Comparison of ENCODE assay signal across 8 mouse cellular contexts in genomic region chr2:156904976-156905717, GRCm38 (mm10). TPM values are rescaled to one million over a fixed set of nuclear protein-coding genes. Genes with fewer than 3 reads are reported as not detected.
DNase-seq lines count a peak whose midpoint lies in the region; ATAC-seq and TF ChIP-seq lines count a peak whose summit lies in the region.

No protein-coding gene starts in this region.

- H3K9me3 ChIP-seq in E14TG2a.4 (ENCODE audit: low read length) = peaks cover 17% of the 10 kb centered on the region; the same call in 1 of the 2 replicates

- H3K27me3 ChIP-seq in E14TG2a.4 (ENCODE audit: insufficient read depth, low read length) = no peaks in the 10 kb centered on the region

- H3K4me3 ChIP-seq in E14TG2a.4 (replicated peaks; ENCODE audit: low read length) = no peak overlapping the region

- no peaks in the 10 kb centered on the region for H3K36me3 ChIP-seq in E14TG2a.4 (ENCODE audit: insufficient read depth, low read length)

- TF ChIP-seq CTCF in E14TG2a.4 (conservative IDR thresholded peaks at IDR 0.05; ENCODE audit: low read length) = peak; percentile 48

- no peak for ATAC-seq in cerebellum, adult (ENCODE audit: insufficient number of reproducible peaks, low FRiP score, low TSS enrichment)

- H3K4me1 ChIP-seq in E14TG2a.4 (replicated peaks; ENCODE audit: low read depth, low read length) = no peaks in the 10 kb centered on the region

- peak; percentile 70 for DNase-seq in cerebellum, adult 11 months
- DNase-seq in cerebellum, adult 9-10 months = peak; percentile 89
- peak; percentile 67 for DNase-seq in gastrocnemius, postnatal 10 days
- DNase-seq in layer of hippocampus, adult 9-10 months (ENCODE audit: low spot score) = peak; percentile 77
- DNase-seq in lung, postnatal 25 days (ENCODE audit: low spot score) = peak; percentile 62
- DNase-seq in B cell, adult 2 months = no peak

RNA-seq across cellular contexts. Expression of gene Sla2, which starts 18.2 kb away (rescaled TPM):
- not detected for total RNA-seq in gastrocnemius, postnatal 10 days (2021)

RNA-seq across cellular contexts. Expression of gene Rab5if, which starts 42.2 kb away (rescaled TPM):
- total RNA-seq in gastrocnemius, postnatal 10 days (2021) = 10 to 100 TPM; 75.3 to 79.5 TPM

RNA-seq across cellular contexts. Expression of gene 4930518I15Rik, which starts 47.4 kb away (rescaled TPM):
- 1 to 10 TPM in 1 of 2 experiments, under 1 TPM in 1; 0.54 to 1.6 TPM for total RNA-seq in gastrocnemius, postnatal 10 days (2021)

Comparison
In these comparisons a context has a peak if more than half of its experiments do, and no peak if none do; other contexts are left out.
1. DNase-seq: peak in cerebellum, adult 11 months (single experiment), cerebellum, adult 9-10 months (single experiment), gastrocnemius, postnatal 10 days (single experiment), layer of hippocampus, adult 9-10 months (single experiment) and lung, postnatal 25 days (single experiment); none in B cell, adult 2 months (0 of 2).